Mouse (Mus musculus) hindbrain, embryonic 14.5 days (tissue): ENCODE measurements at regions not wholly inside any gene's neighbourhood (a gene's known extent, or its start where the extent isn't known, plus 50 kb on each side); places are given as distances from the start of the nearest gene placed in this dataset.
A peak's percentile ranks its signal among the peaks of the same experiment; 100 is the strongest.

Source experiments
- ATAC-seq: fragments of 200-750 bp; cut with Nextera tagmentation; 2 replicates; pipeline ENCODE4 v1.8.0; 2017; ENCODE audit warnings: moderate number of reproducible peaks, mild to moderate bottlenecking, moderate TSS enrichment, moderate library complexity; ENCODE audit not compliant: low FRiP score
- DNase-seq: peaks from one replicate; pipeline ENCODE4 v3.0.0-alpha.2; 2015; ENCODE audit warnings: low spot score
- H3K27ac ChIP-seq: fragments of 300-500 bp; sonication (generic); 2 replicates; pipeline ENCODE4 v1.5.1; 2014; ENCODE audit warnings: mild to moderate bottlenecking, moderate library complexity
- H3K27me3 ChIP-seq: fragments of 300-500 bp; sonication (generic); 2 replicates; pipeline ENCODE4 v1.6.1; 2014; ENCODE audit warnings: mild to moderate bottlenecking, low read length, mixed read lengths; ENCODE audit not compliant: control insufficient read depth, insufficient read depth
- H3K36me3 ChIP-seq: fragments of 300-500 bp; sonication (generic); replicated peaks from 2 replicates; pipeline ENCODE4 v1.6.1; 2014; ENCODE audit not compliant: control insufficient read depth, insufficient read depth
- H3K4me1 ChIP-seq: fragments of 300-500 bp; sonication (generic); replicated peaks from 2 replicates; pipeline ENCODE4 v1.6.1; 2014; ENCODE audit warnings: antibody characterized with exemption, low read length, mixed read lengths; ENCODE audit not compliant: control insufficient read depth, insufficient read depth
- H3K4me2 ChIP-seq: fragments of 300-500 bp; sonication (generic); replicated peaks from 2 replicates; pipeline ENCODE4 v1.6.1; 2014; ENCODE audit warnings: mild to moderate bottlenecking, moderate library complexity
- H3K4me3 ChIP-seq: fragments of 300-500 bp; sonication (generic); replicated peaks from 2 replicates; pipeline ENCODE4 v1.5.1; 2014; ENCODE audit warnings: mild to moderate bottlenecking, low read length
- H3K9ac ChIP-seq: fragments of 300-500 bp; sonication (generic); 2 replicates; pipeline ENCODE4 v1.6.1; 2014
- H3K9me3 ChIP-seq: fragments of 300-500 bp; sonication (generic); 2 replicates; pipeline ENCODE4 v1.6.1; 2016; ENCODE audit warnings: low read length; ENCODE audit not compliant: control insufficient read depth
- WGBS: fragments of 180-500 bp; shearing (Covaris S2); extraction: QIAGEN DNeasy Blood & Tissue Kit; methylation state at CpG from one replicate; pipeline ENCODE4 v1.1.7; 2014; 5-methylcytosine and 5-hydroxymethylcytosine counted together

- DNase-seq (no peak), ATAC-seq (no peak)
- peak overlapping the region; percentile 80 for H3K27ac ChIP-seq
- H3K36me3 ChIP-seq, result no peaks in the 10 kb centered on the region
- no peak overlapping the region for H3K4me2 ChIP-seq
- 90% methylated on average over 6 of the region's 6 CpGs for WGBS
- no peak overlapping the region for H3K4me3 ChIP-seq
- H3K4me1 ChIP-seq, result peaks cover 21% of the 10 kb centered on the region
- no peak overlapping the region; the same call in 1 of the 2 replicates for H3K9ac ChIP-seq
- no peaks in the 10 kb centered on the region for H3K9me3 ChIP-seq
- no peaks in the 10 kb centered on the region for H3K27me3 ChIP-seq
These were observed 49.9 kb upstream of the Eed start for GRCm38 (mm10) chr7:90030486-90031250.

GRCm38 (mm10) chr7:90033086-90033485 is 52.3 kb upstream of the Eed start:
- no peaks in the 10 kb centered on the region for H3K9me3 ChIP-seq
- H3K4me2 ChIP-seq, result no peak overlapping the region
- no peak overlapping the region for H3K4me3 ChIP-seq
- ATAC-seq (no peak), DNase-seq (no peak)
- H3K4me1 ChIP-seq, result peaks cover 21% of the 10 kb centered on the region
- WGBS, result 98% methylated on average over 2 of the region's 2 CpGs
- H3K27me3 ChIP-seq, result no peaks in the 10 kb centered on the region
- H3K9ac ChIP-seq, result no peak overlapping the region
- no peaks in the 10 kb centered on the region for H3K36me3 ChIP-seq
- no peak overlapping the region for H3K27ac ChIP-seq

- Histone ChIP-seq H3K4me1 (peaks cover 18% of the 10 kb centered on the region), H3K9ac (no peak overlapping the region), H3K4me2 (no peak overlapping the region), H3K36me3 (no peaks in the 10 kb centered on the region), H3K27me3 (no peaks in the 10 kb centered on the region), H3K27ac (no peak overlapping the region), H3K9me3 (no peaks in the 10 kb centered on the region), H3K4me3 (no peak overlapping the region)
- no peak for DNase-seq
- 95% methylated on average over 9 of the region's 9 CpGs for WGBS
- no peak for ATAC-seq
These were observed 53.0 kb upstream of the Eed start for GRCm38 (mm10) chr7:90033640-90034312.

GRCm38 (mm10) chr7:90034498-90034897 is 53.7 kb upstream of the Eed start:
- H3K4me3 ChIP-seq, result no peak overlapping the region
- no peaks in the 10 kb centered on the region for H3K36me3 ChIP-seq
- H3K4me2 ChIP-seq, result no peak overlapping the region
- H3K4me1 ChIP-seq, result peaks cover 11% of the 10 kb centered on the region
- WGBS, result 93% methylated on average over 3 of the region's 3 CpGs
- DNase-seq (no peak), ATAC-seq (no peak)
- H3K9ac ChIP-seq, result no peak overlapping the region
- H3K27me3 ChIP-seq, result no peaks in the 10 kb centered on the region
- no peaks in the 10 kb centered on the region for H3K9me3 ChIP-seq
- H3K27ac ChIP-seq, result no peak overlapping the region

- H3K27me3 ChIP-seq, result no peaks in the 10 kb centered on the region
- H3K4me1 ChIP-seq, result 0 out of 2 replicates have a peak, but pooled peaks cover 3% of the 10 kb centered on the region
- no peaks in the 10 kb centered on the region for H3K9me3 ChIP-seq
- no peak overlapping the region for H3K9ac ChIP-seq
- 71% methylated on average over 7 of the region's 7 CpGs for WGBS
- no peaks in the 10 kb centered on the region for H3K36me3 ChIP-seq
- no peak overlapping the region for H3K4me3 ChIP-seq
- no peak for ATAC-seq
- DNase-seq, result no peak
- H3K27ac ChIP-seq, result no peak overlapping the region
- no peak overlapping the region for H3K4me2 ChIP-seq
These were observed 54.6 kb upstream of the Eed start for GRCm38 (mm10) chr7:90035396-90035795.

- no peak overlapping the region for H3K4me2 ChIP-seq
- H3K9me3 ChIP-seq, result no peaks in the 10 kb centered on the region
- no peak overlapping the region for H3K9ac ChIP-seq
- DNase-seq, result no peak
- 92% methylated on average over 4 of the region's 4 CpGs for WGBS
- no peaks in the 10 kb centered on the region for H3K36me3 ChIP-seq
- H3K4me3 ChIP-seq, result no peak overlapping the region
- no peaks in the 10 kb centered on the region for H3K27me3 ChIP-seq
- H3K27ac ChIP-seq, result no peak overlapping the region
- H3K4me1 ChIP-seq, result no peaks in the 10 kb centered on the region
- ATAC-seq, result no peak
These were observed 57.0 kb upstream of the Eed start for GRCm38 (mm10) chr7:90037736-90038135.

- Histone ChIP-seq H3K4me3 (no peak overlapping the region), H3K27ac (no peak overlapping the region), H3K9ac (no peak overlapping the region), H3K36me3 (no peaks in the 10 kb centered on the region), H3K9me3 (no peaks in the 10 kb centered on the region), H3K27me3 (no peaks in the 10 kb centered on the region), H3K4me1 (no peaks in the 10 kb centered on the region), H3K4me2 (no peak overlapping the region)
- DNase-seq, result no peak
- no peak for ATAC-seq
- 85% methylated on average over 9 of the region's 9 CpGs for WGBS
These were observed 58.7 kb upstream of the Eed start for GRCm38 (mm10) chr7:90039504-90039903.

- 74% methylated on average over 11 of the region's 11 CpGs for WGBS
These were observed 60.0 kb upstream of the Eed start for GRCm38 (mm10) chr7:90040581-90041340.

GRCm38 (mm10) chr7:90041565-90042024 is 60.8 kb upstream of the Eed start:
- no peak overlapping the region for H3K27ac ChIP-seq

More at GRCm38 (mm10) chr7:90040581-90041340, 60.0 kb upstream of the Eed start:
- Histone ChIP-seq H3K4me2 (no peak overlapping the region), H3K27me3 (no peaks in the 10 kb centered on the region), H3K27ac (no peak overlapping the region), H3K36me3 (no peaks in the 10 kb centered on the region), H3K4me1 (no peaks in the 10 kb centered on the region), H3K9me3 (no peaks in the 10 kb centered on the region), H3K4me3 (no peak overlapping the region), H3K9ac (no peak overlapping the region)
- ATAC-seq (no peak), DNase-seq (no peak)

More at GRCm38 (mm10) chr7:90041565-90042024, 60.8 kb upstream of the Eed start:
- ATAC-seq, result no peak
- no peak overlapping the region for H3K9ac ChIP-seq
- no peak for DNase-seq
- WGBS, result 56% methylated on average over 5 of the region's 5 CpGs
- no peaks in the 10 kb centered on the region for H3K9me3 ChIP-seq
- no peak overlapping the region for H3K4me3 ChIP-seq
- no peaks in the 10 kb centered on the region for H3K27me3 ChIP-seq
- no peaks in the 10 kb centered on the region for H3K4me1 ChIP-seq
- no peak overlapping the region for H3K4me2 ChIP-seq
- H3K36me3 ChIP-seq, result no peaks in the 10 kb centered on the region
